Mouse (Mus musculus): ENCODE measurements around the gene Csk.

DNA sequence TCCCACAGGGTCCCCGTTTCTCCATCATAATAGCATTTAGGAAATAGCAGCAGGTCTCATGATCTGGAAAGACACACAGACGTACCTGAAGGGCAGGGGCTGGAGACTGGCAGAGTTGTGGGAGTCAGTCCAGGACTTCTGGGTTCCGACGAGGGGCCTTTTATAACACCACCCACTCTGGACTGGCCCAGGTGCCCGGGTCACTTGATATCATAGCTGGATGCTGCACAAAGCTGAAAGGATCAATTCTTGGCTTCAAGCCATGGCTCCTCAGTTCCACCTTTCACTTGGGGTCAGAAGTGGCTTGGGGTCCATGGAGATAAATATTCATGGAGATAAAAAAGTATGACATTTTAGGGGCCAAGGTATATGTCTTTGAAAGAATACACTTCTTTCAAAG is 30.1 kb upstream of the Csk start, which contains the start of gene Cyp1a2:
- no peak for TF ChIP-seq POLR2A (IDR thresholded peaks at IDR 0.05; ENCODE audit: extremely low read depth, insufficient read depth, low read length)
- TF ChIP-seq CTCF (IDR thresholded peaks at IDR 0.05; ENCODE audit: extremely low read depth, insufficient read depth, low read length): no peak
